Mouse (Mus musculus) lung, embryonic 15.5 days (tissue): ENCODE data around the gene Gnaq. TPM values are rescaled to one million over a fixed set of nuclear protein-coding genes. Genes with fewer than 3 reads are reported as not detected.

ENCODE experiments used
- ATAC-seq: fragments of 200-750 bp; cut with Nextera tagmentation; 2 replicates; pipeline ENCODE4 v1.8.0; 2017; ENCODE audit warnings: moderate number of reproducible peaks, borderline replicate concordance; ENCODE audit not compliant: low FRiP score, low TSS enrichment; ENCODE audit errors: extremely low read depth
- H3K27ac ChIP-seq: fragments of 300-500 bp; sonication (generic); 2 replicates; pipeline ENCODE4 v1.5.1; 2015; ENCODE audit warnings: moderate library complexity, mild to moderate bottlenecking, inconsistent platforms
- H3K27me3 ChIP-seq: fragments of 300-500 bp; sonication (generic); 2 replicates; pipeline ENCODE4 v1.6.1; 2015; ENCODE audit warnings: inconsistent platforms
- H3K36me3 ChIP-seq: fragments of 300-500 bp; sonication (generic); 2 replicates; pipeline ENCODE4 v1.6.1; 2015; ENCODE audit warnings: inconsistent platforms
- H3K4me1 ChIP-seq: fragments of 300-500 bp; sonication (generic); 2 replicates; pipeline ENCODE4 v1.6.1; 2015; ENCODE audit warnings: inconsistent platforms
- H3K4me2 ChIP-seq: fragments of 300-500 bp; sonication (generic); 2 replicates; pipeline ENCODE4 v1.6.1; 2015; ENCODE audit warnings: inconsistent platforms, mild to moderate bottlenecking, moderate library complexity
- H3K4me3 ChIP-seq: fragments of 300-500 bp; sonication (generic); 2 replicates; pipeline ENCODE4 v1.5.1; 2015; ENCODE audit warnings: mild to moderate bottlenecking, inconsistent platforms
- H3K9ac ChIP-seq: fragments of 300-500 bp; sonication (generic); 2 replicates; pipeline ENCODE4 v1.6.1; 2015; ENCODE audit warnings: inconsistent platforms
- H3K9me3 ChIP-seq: fragments of 300-500 bp; sonication (generic); 2 replicates; pipeline ENCODE4 v1.6.1; 2016; ENCODE audit warnings: inconsistent platforms
- WGBS: fragments of 180-500 bp; shearing (Covaris S2); methylation state at CpG from one replicate; pipeline ENCODE4 v1.1.7; 2015; 5-methylcytosine and 5-hydroxymethylcytosine counted together
- polyA plus RNA-seq: library from polyadenylated mRNA; unstranded; fragments of >200 nt; fragmentation: Nextera tagmentation; extraction: Ambion mirVana; gene quantifications from 2 replicates; pipeline ENCODE4 v1.2.1, GENCODE M21; 2015

The Gnaq gene
- polyA plus RNA-seq, 1 experiment from 2014 or later = 34.3 TPM

GRCm38 (mm10) chr19:16249025-16249424, 116.4 kb downstream of the Gnaq start:
- no peak overlapping the region for H3K27ac ChIP-seq
- no peaks in the 10 kb centered on the region for H3K9me3 ChIP-seq
- H3K27me3 ChIP-seq = no peaks in the 10 kb centered on the region
- H3K9ac ChIP-seq = no peak overlapping the region
- ATAC-seq = no peak
- peaks cover 16% of the 10 kb centered on the region; the same call in 1 of the 2 replicates for H3K4me1 ChIP-seq
- H3K36me3 ChIP-seq = no peaks in the 10 kb centered on the region
- H3K4me3 ChIP-seq = no peak overlapping the region
- no peak overlapping the region for H3K4me2 ChIP-seq
- WGBS = 71% methylated on average over 2 of the region's 2 CpGs

DNA sequence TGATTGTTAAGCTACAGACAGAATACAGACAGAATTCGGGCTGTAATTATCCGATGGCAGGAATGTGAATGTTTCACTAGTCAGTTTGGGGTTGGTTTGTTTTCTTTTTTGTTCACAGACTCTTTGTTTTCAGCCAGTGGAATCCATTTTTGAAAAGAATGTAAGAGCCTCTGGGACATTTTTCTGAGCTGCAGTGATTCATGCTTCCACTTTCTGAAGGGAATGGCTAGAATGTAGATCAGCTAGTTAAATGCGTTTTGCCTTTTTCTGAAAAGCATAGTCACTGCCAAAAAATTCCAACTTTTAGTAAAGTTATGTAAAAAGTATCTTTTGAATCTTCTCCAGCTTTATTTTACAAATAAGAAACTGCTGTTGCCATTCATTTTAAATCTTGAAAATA, 118.3 kb downstream of the Gnaq start:
- no peaks in the 10 kb centered on the region for H3K27me3 ChIP-seq
- H3K27ac ChIP-seq = peak overlapping the region; percentile 47; the same call in 1 of the 2 replicates
- 42% methylated on average over 3 of the region's 3 CpGs for WGBS
- H3K4me1 ChIP-seq = peaks cover 16% of the 10 kb centered on the region; the same call in 1 of the 2 replicates
- no peaks in the 10 kb centered on the region for H3K36me3 ChIP-seq
- ATAC-seq = no peak
- H3K4me3 ChIP-seq = no peak overlapping the region
- no peaks in the 10 kb centered on the region for H3K9me3 ChIP-seq
- no peak overlapping the region for H3K4me2 ChIP-seq
- H3K9ac ChIP-seq = no peak overlapping the region

DNA sequence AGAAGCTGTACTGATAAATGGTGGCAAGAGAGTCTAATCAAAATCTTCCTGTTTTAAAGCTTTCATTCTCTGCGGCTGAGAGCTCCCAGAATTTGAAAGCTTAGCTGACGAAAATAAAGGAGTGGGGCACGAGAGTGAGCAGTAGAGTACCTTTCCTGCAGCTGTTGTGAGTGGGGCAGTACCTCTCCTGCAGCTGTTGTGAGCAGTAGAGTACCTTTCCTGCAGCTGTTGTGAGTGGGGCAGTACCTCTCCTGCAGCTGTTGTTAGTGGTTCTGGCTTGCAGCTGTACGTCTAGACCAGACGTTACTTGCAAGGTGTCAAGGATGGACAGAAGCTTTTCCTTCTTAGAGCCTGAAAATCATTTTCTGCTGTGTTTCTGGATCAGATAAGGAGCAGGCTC, 119.2 kb downstream of the Gnaq start:
- 39% methylated on average over 5 of the region's 5 CpGs for WGBS
- no peaks in the 10 kb centered on the region for H3K36me3 ChIP-seq
- H3K27me3 ChIP-seq = no peaks in the 10 kb centered on the region
- no peak overlapping the region for H3K4me2 ChIP-seq
- ATAC-seq = no peak
- no peak overlapping the region for H3K9ac ChIP-seq
- H3K9me3 ChIP-seq = no peaks in the 10 kb centered on the region
- no peak overlapping the region for H3K27ac ChIP-seq
- no peak overlapping the region for H3K4me3 ChIP-seq
- peaks cover 16% of the 10 kb centered on the region; the same call in 1 of the 2 replicates for H3K4me1 ChIP-seq

DNA sequence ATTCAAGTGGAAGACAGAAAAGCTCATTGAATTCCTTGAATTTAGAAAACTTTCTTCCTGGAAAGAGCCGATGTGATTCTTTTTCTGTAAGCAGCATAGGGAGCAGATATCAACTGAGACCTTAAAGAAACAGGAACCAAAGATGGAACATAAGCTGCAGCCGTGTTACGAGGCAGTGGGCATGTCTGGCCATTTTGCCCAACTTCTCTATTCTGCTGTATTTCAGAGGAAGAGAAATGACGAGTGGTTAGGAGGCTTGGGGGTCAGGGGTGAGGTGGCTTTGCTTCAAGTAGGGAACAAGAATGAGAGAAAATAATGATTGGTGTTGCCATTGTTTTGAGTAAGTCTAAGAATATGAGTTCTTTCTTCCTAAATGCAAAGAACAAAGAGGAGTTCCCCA, 120.1 kb downstream of the Gnaq start:
- Histone ChIP-seq H3K9me3 (no peaks in the 10 kb centered on the region), H3K4me1 (peaks cover 16% of the 10 kb centered on the region; the same call in 1 of the 2 replicates), H3K27me3 (no peaks in the 10 kb centered on the region), H3K4me2 (no peak overlapping the region), H3K9ac (no peak overlapping the region), H3K27ac (no peak overlapping the region), H3K36me3 (no peaks in the 10 kb centered on the region), H3K4me3 (no peak overlapping the region)
- 72% methylated on average over 4 of the region's 4 CpGs for WGBS
- ATAC-seq = no peak

DNA sequence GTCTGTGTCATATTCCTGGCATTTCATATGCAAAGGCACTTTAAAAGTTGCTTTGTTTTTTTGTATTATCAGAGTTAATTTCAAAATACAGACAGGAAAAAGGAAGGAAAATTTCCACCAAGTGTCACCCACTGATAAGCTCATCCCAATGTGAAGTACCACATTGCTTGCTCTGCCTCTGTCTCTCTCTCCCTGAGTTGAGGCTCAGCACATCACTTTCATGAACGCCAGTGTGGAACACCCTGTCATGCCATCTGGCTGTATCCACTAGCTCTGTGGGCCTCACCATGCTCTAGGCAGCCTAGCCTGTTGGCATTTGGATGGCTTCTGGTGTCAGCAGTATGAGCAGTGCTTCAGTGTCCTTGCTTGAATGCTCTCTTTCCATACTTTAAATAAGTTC, 122.2 kb downstream of the Gnaq start:
- 57% methylated on average over 1 of the region's 1 CpGs for WGBS

GRCm38 (mm10) chr19:16255294-16255693, 122.7 kb downstream of the Gnaq start:
- 66% methylated on average over 2 of the region's 2 CpGs for WGBS
- no peak overlapping the region for H3K4me3 ChIP-seq
- H3K36me3 ChIP-seq = no peaks in the 10 kb centered on the region
- no peak overlapping the region for H3K9ac ChIP-seq
- H3K4me1 ChIP-seq = peaks cover 19% of the 10 kb centered on the region; the same call in 1 of the 2 replicates
- no peak overlapping the region for H3K4me2 ChIP-seq
- H3K27ac ChIP-seq = no peak overlapping the region
- H3K9me3 ChIP-seq = no peaks in the 10 kb centered on the region
- no peaks in the 10 kb centered on the region for H3K27me3 ChIP-seq
- ATAC-seq = no peak

More for the DNA sequence above, 122.2 kb downstream of the Gnaq start:
- Histone ChIP-seq H3K9ac (no peak overlapping the region), H3K9me3 (no peaks in the 10 kb centered on the region), H3K4me3 (no peak overlapping the region), H3K36me3 (no peaks in the 10 kb centered on the region), H3K4me1 (peaks cover 19% of the 10 kb centered on the region; the same call in 1 of the 2 replicates), H3K27ac (no peak overlapping the region), H3K27me3 (no peaks in the 10 kb centered on the region), H3K4me2 (no peak overlapping the region)
- no peak for ATAC-seq

DNA sequence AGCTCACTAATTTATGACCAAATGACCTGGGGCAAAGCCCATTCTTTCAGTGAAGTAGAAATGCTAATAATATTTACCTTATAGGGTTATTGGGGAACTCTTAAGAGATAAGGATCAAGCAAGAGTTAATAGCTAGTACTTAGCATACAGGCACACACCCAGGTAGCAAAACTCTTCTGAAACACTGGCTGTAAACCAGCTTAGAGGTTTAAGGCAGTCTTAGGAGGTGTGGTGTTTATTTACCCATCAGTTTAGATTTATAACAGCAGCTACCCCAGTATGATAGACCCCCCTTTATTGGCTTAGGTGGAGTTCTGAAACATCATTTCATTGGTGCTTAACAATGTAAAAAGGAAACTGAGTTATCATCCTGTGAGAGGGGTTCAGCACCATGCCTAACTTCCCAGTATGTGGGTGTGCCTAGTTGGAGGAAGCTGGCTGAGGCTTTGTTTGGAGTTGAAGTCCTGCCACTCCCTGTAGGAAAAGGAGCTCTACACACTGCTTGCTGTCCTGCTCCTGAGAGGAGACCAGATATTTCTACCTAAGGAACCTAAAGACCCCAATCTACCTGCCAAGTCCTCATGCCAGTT, 126.2 kb downstream of the Gnaq start:
- Histone ChIP-seq H3K9ac (no peak overlapping the region), H3K27ac (no peak overlapping the region), H3K4me2 (no peak overlapping the region), H3K4me3 (no peak overlapping the region), H3K27me3 (no peaks in the 10 kb centered on the region), H3K36me3 (no peaks in the 10 kb centered on the region), H3K9me3 (no peaks in the 10 kb centered on the region), H3K4me1 (peaks cover 8% of the 10 kb centered on the region; the same call in 1 of the 2 replicates)
- peak; percentile 5; the same call in 1 of the 2 replicates for ATAC-seq

GRCm38 (mm10) chr19:16259786-16260434, 127.3 kb downstream of the Gnaq start:
- Histone ChIP-seq H3K36me3 (no peaks in the 10 kb centered on the region), H3K27me3 (no peaks in the 10 kb centered on the region), H3K9ac (no peak overlapping the region), H3K27ac (peak overlapping the region; percentile 27; the same call in 1 of the 2 replicates), H3K4me1 (peaks cover 8% of the 10 kb centered on the region; the same call in 1 of the 2 replicates), H3K4me3 (no peak overlapping the region), H3K4me2 (no peak overlapping the region), H3K9me3 (no peaks in the 10 kb centered on the region)
- no peak for ATAC-seq
- 70% methylated on average over 6 of the region's 6 CpGs for WGBS

DNA sequence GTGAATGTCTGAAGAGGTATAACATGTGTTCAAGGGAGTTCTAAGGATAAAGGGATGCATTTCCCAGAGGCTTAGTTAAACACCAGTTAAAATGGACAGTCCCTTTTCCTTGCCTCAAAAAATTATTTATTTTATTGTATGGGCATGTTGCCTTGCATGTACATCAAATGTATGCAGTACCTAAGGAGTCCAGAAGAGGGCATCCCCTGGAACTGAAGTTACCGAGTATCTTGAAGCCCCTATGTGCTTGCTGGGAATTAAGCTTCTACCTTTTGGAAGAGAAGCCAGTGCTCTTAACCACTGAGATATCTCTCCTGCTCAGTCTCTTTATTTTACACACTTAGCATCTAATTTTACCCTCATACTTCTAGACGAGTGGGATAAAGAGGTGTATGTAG, 127.8 kb downstream of the Gnaq start:
- no peak overlapping the region for H3K27ac ChIP-seq
- no peaks in the 10 kb centered on the region for H3K36me3 ChIP-seq
- H3K4me1 ChIP-seq = peaks cover 8% of the 10 kb centered on the region; the same call in 1 of the 2 replicates
- H3K9me3 ChIP-seq = no peaks in the 10 kb centered on the region
- no peak overlapping the region for H3K4me3 ChIP-seq
- H3K9ac ChIP-seq = no peak overlapping the region
- no peak for ATAC-seq
- 71% methylated on average over 2 of the region's 2 CpGs for WGBS
- H3K27me3 ChIP-seq = no peaks in the 10 kb centered on the region
- no peak overlapping the region for H3K4me2 ChIP-seq

GRCm38 (mm10) chr19:16260973-16261372, 128.3 kb downstream of the Gnaq start:
- Histone ChIP-seq H3K9me3 (no peaks in the 10 kb centered on the region), H3K36me3 (no peaks in the 10 kb centered on the region), H3K27me3 (no peaks in the 10 kb centered on the region), H3K4me2 (no peak overlapping the region), H3K4me3 (no peak overlapping the region), H3K9ac (no peak overlapping the region), H3K27ac (no peak overlapping the region), H3K4me1 (peaks cover 8% of the 10 kb centered on the region; the same call in 1 of the 2 replicates)
- 59% methylated on average over 1 of the region's 1 CpGs for WGBS
- ATAC-seq = no peak

DNA sequence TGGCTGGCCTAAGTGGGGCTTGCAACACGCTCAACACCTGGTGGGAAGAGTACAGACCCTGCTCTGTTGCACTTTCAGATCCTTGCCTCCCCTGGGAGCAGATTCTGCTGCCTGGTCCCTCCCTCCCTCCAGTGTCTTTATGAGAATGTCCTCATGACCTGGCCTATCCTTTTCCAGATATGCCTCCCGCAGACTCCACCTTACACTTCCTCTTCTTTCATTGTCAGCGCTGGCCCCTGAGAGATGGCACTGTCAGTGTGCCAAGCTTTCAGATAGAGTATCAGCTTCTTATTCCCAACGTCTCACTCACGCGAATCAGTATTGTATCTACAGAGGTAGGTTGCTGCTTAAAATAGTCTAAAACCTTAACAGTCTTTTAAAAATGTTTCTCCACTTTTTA, 129.0 kb downstream of the Gnaq start:
- H3K4me1 ChIP-seq = peaks cover 8% of the 10 kb centered on the region; the same call in 1 of the 2 replicates
- no peaks in the 10 kb centered on the region for H3K27me3 ChIP-seq
- H3K4me3 ChIP-seq = no peak overlapping the region
- H3K4me2 ChIP-seq = no peak overlapping the region
- H3K9ac ChIP-seq = no peak overlapping the region
- H3K9me3 ChIP-seq = no peaks in the 10 kb centered on the region
- no peaks in the 10 kb centered on the region for H3K36me3 ChIP-seq
- WGBS = 75% methylated on average over 6 of the region's 6 CpGs
- ATAC-seq = no peak
- no peak overlapping the region for H3K27ac ChIP-seq

GRCm38 (mm10) chr19:16262340-16262739, 129.7 kb downstream of the Gnaq start:
- WGBS = 91% methylated on average over 4 of the region's 4 CpGs
- Histone ChIP-seq H3K4me3 (no peak overlapping the region), H3K27ac (no peak overlapping the region), H3K4me2 (no peak overlapping the region), H3K9me3 (no peaks in the 10 kb centered on the region), H3K36me3 (no peaks in the 10 kb centered on the region), H3K27me3 (no peaks in the 10 kb centered on the region), H3K9ac (no peak overlapping the region), H3K4me1 (peaks cover 8% of the 10 kb centered on the region; the same call in 1 of the 2 replicates)
- ATAC-seq = no peak
